Mouse (Mus musculus): ENCODE results near the gene Zc3h18.

Gene Zc3h18

GRCm38 (mm10) chr8:122436146-122436545 lies 59.7 kb downstream of the Zc3h18 start:
- DNase-seq (ENCODE audit: low read depth, low spot score) = no peak

- no peak for DNase-seq (ENCODE audit: low read depth, low spot score)
These were observed 60.2 kb downstream of the Zc3h18 start for GRCm38 (mm10) chr8:122436586-122437125.

GRCm38 (mm10) chr8:122437708-122438331 lies 61.4 kb downstream of the Zc3h18 start:
- no peak for DNase-seq (ENCODE audit: low read depth, low spot score)

GRCm38 (mm10) chr8:122439336-122439735 lies 62.9 kb downstream of the Zc3h18 start:
- no peak for DNase-seq (ENCODE audit: low read depth, low spot score)

GRCm38 (mm10) chr8:122441326-122441725 lies 64.9 kb downstream of the Zc3h18 start:
- no peak for DNase-seq (ENCODE audit: low read depth, low spot score)

GRCm38 (mm10) chr8:122442356-122442755 lies 65.9 kb downstream of the Zc3h18 start:
- DNase-seq (ENCODE audit: low read depth, low spot score) = no peak

GRCm38 (mm10) chr8:122442781-122443180 lies 66.4 kb downstream of the Zc3h18 start:
- DNase-seq (ENCODE audit: low read depth, low spot score) = no peak

GRCm38 (mm10) chr8:122443262-122444006 lies 67.0 kb downstream of the Zc3h18 start, which contains the start of gene Mvd:
Gene Mvd, minus strand, starts transcription at chr8:122443422.
- peak; percentile 99 for DNase-seq (ENCODE audit: low read depth, low spot score)

- peak; percentile 59 for DNase-seq (ENCODE audit: low read depth, low spot score)
These were observed 67.8 kb downstream of the Zc3h18 start for GRCm38 (mm10) chr8:122444058-122444748.

- no peak for DNase-seq (ENCODE audit: low read depth, low spot score)
These were observed 68.8 kb downstream of the Zc3h18 start for GRCm38 (mm10) chr8:122445203-122445602.

GRCm38 (mm10) chr8:122451161-122451703 lies 74.8 kb downstream of the Zc3h18 start:
- DNase-seq (ENCODE audit: low read depth, low spot score) = no peak

- no peak for DNase-seq (ENCODE audit: low read depth, low spot score)
These were observed 75.7 kb downstream of the Zc3h18 start for GRCm38 (mm10) chr8:122452154-122452553.

GRCm38 (mm10) chr8:122454409-122454808 lies 78.0 kb downstream of the Zc3h18 start:
- DNase-seq (ENCODE audit: low read depth, low spot score) = no peak

GRCm38 (mm10) chr8:122457171-122457570 lies 80.8 kb downstream of the Zc3h18 start:
- DNase-seq (ENCODE audit: low read depth, low spot score) = no peak

- no peak for DNase-seq (ENCODE audit: low read depth, low spot score)
These were observed 83.0 kb downstream of the Zc3h18 start for GRCm38 (mm10) chr8:122459218-122459900.

GRCm38 (mm10) chr8:122459990-122460389 lies 83.6 kb downstream of the Zc3h18 start:
- no peak for DNase-seq (ENCODE audit: low read depth, low spot score)

GRCm38 (mm10) chr8:122460524-122461472 lies 84.4 kb downstream of the Zc3h18 start, which contains the start of gene Snai3:
Gene Snai3, minus strand, starts transcription at chr8:122460733.
- DNase-seq (ENCODE audit: low read depth, low spot score) = no peak

GRCm38 (mm10) chr8:122461473-122462148 lies 85.2 kb downstream of the Zc3h18 start:
- DNase-seq (ENCODE audit: low read depth, low spot score) = no peak

- no peak for DNase-seq (ENCODE audit: low read depth, low spot score)
These were observed 86.1 kb downstream of the Zc3h18 start for GRCm38 (mm10) chr8:122462510-122462909.

Measured in brain, embryonic 18.5 days (tissue).